Mouse (Mus musculus) A20 (cell line): ENCODE data around the gene Dnlz.
"Not testable (repeated sequence)": the region's sequence is repeated elsewhere in the genome, so short reads cannot be mapped to it uniquely, and the experiment has no call there.

Experiments
- DNase-seq: peaks from one replicate; pipeline ENCODE4 v3.0.0-alpha.2; 2011; ENCODE audit warnings: low read depth, low spot score

The Dnlz gene

DNA sequence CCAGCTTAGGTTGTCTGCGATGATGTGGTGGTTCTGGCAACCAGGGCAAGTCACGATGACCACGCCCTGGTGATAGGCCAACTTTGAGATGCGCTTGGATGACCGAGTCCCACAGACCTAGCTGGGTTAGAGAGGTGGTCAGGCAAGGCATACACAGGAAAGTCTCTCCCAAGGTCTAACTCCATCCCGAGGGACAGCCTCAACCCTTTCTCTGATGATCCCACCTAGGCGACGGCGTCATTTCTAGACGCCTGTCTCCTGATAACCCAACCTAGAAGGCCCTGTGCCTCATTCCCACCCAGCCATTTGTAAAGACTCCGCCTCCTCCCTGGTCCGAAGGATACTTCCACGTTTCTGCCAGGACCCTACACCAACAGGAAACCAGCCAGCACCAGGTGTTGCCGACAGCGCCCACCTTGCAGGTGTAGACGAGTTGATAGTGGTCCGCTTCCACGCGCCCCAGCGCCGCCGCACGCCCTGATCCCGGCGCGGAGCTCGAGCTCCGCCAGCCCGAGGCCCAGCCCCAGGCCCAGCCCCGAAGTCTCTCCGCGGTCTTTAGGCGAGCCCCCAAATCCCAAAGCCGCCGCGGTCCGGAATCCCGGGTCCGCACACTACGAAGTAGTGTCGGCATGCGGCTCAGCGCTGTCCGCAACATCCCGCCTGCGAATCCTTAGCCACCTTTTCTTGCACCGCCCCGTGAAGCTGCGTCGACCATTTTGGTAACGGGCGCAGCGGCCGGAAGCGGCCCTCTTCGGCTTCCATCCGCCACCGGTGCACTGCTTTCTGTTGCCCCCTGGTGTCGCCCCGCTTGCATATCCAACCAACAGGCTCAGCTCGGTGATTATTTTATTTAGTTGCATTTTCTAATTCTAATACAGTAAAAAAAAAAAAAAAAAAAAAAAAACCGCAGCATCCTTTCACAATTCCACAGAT lies at the start of gene Dnlz:
TSS of gene Dnlz (minus strand) at position 753 of the 933 bp plus-strand sequence.
- peak; percentile 94 for DNase-seq

DNA sequence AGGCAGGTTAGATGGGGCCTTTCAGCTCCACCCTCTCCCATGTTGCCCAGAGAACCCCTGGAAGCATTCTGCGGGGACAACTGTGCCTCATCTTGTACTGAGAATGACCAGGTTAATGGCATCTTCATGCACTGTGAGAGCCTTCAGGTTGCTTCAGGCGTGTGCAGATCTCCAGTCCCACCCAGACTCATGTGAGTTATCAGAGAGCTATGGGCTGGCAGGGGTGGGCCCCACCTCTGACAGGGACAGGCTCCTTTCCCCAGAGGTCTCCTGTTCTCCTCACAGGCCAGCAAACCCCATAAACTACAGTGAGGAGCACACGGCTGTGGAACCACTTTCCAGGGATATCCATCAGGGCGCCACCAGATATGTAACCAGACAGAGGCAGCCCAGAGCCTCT lies 49.1 kb upstream of the Dnlz start:
- no peak for DNase-seq

DNA sequence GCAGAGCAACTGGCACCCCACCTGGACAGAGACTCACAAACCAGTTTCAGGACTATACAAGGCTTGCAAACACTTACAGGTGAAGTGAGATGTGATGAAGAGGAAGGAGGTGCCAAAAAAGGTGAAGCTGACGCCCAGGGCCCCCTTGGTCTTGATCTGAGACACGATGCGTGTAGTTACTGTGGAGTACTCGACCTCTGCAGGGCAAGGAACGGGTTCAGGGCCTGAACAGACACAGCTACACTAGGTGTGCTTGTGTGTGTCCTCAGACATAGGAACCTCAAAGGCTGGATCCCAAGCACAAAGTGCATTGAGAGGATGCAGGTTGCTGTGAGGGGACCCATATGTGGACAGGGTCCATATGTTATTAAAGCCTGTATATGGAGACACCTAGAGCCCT lies 48.4 kb upstream of the Dnlz start:
- no peak for DNase-seq

DNA sequence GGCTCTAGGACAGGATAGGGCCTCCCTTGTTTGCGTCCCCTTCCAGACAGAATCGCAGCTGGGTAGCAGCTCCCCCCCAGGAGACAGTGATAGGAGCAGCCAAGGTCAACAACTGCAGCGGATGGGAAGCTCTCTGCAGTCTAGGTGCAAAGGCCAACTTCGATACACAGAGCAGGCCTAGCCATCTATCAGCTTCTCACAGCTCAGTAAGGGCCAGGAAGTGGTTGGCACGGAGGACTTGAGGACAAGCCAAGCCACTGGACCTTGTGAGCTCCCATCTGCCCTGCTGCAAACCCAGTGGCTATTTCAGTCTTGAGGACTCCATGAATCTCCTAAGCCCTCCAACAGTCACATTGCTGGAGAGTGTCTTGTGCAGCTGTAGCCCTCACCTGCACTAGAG lies 47.7 kb upstream of the Dnlz start:
- no peak for DNase-seq

DNA sequence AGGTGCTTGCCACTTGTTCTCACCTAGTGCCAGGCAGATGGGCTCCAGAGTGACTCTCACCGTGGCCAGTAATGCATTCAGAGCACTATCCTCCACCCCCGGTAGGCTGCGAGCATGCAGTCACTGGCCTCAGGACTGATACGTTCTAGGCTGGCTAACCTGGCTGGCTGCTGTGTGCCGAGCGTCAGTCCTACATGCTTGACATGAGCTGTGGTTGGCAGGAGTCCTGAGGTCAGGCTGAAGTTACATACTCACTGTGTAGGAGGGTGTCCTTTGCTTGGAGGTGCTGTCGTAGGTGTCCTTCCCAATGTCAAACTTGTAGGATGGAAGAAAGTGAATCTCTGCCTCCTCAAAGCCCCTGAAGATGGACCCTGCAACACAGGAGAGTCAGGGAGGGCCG lies 47.1 kb upstream of the Dnlz start:
- no peak for DNase-seq

DNA sequence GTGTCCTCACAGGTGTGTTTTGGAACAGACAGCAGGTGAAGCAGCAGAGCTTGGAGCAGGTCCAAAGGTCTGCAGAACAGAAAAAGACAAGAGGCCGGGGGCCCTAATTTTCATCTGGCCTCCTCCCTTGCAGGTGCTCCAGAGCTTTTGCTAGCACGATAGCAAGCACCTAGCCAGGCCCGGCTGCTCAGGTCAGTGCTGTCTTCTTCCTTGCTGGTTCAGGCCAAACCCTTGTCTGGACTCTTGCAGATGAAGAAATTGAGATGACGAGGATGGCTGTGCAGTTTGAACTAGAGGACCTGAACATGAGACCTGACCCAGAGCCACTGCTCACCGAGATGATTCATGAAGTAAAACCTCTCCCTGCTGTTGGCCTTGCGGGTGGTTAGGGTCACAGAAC lies 39.7 kb upstream of the Dnlz start:
- DNase-seq: no peak

DNA sequence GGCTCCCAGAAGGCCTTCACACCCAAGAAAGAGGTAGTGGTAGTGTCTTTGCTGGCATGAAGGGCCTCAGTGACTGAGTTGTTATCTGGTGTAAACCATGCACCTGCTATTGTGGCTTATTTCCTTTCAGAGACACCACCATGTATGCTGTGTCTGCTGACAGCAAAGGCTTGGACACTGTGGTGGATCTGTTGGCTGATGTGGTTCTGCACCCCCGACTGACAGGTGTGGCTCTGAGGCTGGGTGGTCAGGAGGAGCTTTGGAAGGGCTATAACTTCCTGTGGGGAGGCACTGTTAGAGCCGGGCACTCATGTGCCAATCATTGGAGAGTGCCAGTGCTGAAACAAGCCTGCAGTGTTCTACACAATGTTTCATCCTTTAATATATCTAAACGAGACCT lies 39.0 kb upstream of the Dnlz start:
- DNase-seq: no peak

DNA sequence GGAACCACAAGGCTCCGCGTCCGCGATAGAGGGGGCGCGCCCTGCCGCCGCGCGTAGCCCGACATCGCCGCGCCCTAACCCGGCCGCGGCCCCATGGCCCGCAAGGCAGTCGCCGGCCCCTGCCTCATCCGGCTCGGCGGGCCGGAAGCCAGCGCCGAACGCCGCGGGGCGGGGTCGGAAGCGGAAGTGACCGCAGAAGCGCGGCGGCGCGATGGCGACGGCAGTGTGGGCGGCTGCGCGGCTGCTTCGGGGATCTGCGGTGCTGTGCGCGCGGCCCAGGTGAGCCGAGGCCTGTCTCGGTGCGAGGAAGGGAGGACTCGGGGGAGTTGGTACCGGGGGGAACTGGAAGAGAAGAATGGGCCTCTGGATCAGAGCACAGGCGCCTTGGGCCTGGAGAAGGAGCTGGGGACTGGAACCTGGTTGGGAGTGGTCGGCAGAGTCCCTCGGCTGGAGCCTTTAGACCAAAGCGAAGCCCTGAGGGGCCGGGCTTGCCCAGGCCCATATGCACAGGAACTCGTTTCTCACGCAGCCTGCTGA lies 37.3 kb upstream of the Dnlz start, which contains the start of the genes Entr1 and Pmpca:
TSS of gene Entr1 (minus strand) at position 163 of the 537 bp plus-strand sequence.
TSS of gene Pmpca (plus strand) at position 186 of the 537 bp plus-strand sequence.
- DNase-seq: peak; percentile 88

DNA sequence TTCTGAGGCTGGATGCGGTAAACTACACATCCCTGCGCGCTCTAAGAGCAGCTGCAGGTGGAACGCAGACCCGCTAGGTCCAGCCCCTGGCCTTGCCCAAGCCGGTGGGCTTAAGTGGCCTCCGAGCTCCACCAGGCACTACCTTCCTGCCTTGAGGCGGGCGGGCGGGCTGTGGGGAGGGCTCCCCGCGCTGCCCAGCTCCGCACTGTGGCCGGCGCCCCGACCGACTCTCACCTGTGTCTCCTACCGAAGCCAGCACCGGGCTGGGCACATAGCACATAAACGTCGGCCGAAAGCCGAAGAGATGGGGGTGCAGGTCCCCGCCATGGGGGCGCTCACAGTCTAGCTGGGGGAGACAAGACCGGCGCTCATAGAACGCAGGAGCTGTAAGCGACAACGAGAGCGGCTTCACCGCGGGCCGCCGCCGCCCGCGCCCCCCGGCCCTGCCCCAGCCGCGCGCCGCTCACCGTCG lies 36.8 kb upstream of the Dnlz start:
- peak; percentile 57 for DNase-seq

DNA sequence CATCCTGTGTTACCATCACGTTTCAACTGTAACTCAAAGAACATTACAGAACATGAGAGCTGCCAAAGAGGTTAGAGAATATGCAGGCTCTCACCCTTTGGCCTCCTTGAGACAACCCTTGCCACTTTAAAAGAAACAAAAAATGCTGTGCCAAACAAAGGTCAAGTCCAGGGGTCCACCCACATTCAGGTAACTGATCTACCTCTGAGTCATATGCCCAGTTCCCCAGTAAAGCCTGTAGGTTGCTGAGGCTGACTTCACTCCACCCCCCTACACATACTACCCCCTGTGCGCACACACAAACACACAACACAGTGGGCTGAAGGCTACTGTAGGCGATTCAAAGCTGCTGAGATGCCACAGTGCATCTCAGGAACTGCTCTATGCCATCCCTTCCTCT lies 35.8 kb upstream of the Dnlz start:
- no peak for DNase-seq

DNA sequence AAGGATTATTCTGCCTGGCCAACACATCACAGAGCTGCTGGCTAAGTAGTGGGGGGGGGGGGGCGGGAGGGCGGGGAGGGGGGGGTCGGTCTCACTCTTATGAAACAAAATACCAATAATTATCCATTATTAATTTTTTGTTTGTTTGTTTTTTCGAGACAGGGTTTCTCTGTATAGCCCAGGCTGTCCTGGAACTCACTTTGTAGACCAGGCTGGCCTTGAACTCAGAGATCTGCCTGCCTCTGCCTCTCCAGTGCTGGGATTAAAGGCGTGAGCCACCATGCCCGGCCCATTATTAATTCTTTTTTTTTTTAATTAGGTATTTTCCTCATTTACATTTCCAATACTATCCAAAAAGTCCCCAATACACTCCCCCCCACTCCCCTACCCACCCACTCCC lies 29.0 kb upstream of the Dnlz start:
- not testable (repeated sequence) for DNase-seq

DNA sequence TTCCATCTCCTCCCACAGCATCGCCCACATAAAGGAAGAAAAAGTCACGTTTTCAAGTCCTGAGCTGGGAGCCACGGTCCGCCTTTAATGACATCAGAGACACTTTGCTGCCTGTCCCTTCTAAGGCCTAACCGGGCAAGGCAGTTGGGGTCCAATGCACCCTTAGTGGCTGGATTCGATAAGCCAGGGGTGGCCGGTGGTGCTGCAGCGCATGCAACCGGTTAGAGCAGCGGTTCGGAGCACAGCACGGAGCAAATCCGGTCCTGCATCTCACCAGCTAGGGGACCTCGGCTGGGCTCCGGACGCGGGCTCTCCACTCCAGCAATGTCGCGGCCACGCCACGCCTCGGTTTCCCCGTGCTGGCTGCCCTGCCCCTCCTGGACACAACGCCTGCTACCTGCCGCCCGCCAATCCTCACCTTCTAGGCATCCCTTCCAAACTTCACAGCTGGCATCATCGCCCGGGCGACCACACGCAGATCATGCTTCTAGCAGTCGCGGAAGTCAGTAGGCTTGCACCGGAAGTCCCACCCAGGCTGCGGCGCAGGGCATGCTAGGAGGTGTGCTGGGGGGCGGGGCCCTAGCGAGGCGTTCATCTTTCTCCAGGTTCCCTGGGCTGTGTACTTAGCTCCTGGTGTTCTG lies 28.3 kb upstream of the Dnlz start, which contains the start of gene Snapc4:
TSS of gene Snapc4 (minus strand) at position 523 of the 641 bp plus-strand sequence.
- peak; percentile 89 for DNase-seq

DNA sequence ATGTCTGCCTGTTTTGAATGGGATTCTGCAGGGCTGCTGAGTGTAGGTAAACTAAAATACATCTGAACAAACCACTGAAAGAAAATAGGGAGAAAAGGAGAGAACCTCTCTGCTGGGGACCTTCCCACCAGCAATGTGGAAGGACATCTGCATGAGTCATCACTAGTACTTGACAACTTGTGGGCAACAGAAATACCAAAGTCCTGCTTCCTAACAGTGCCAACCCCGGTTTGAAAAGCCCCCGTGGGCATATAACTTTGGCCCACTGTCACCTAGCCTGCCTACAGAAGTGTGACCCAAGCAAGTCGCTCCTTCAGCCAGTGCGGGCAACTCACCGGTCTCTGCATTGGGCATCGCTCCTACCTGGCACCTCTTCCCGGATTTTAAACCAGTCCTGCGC lies 20.5 kb upstream of the Dnlz start:
- DNase-seq: no peak

DNA sequence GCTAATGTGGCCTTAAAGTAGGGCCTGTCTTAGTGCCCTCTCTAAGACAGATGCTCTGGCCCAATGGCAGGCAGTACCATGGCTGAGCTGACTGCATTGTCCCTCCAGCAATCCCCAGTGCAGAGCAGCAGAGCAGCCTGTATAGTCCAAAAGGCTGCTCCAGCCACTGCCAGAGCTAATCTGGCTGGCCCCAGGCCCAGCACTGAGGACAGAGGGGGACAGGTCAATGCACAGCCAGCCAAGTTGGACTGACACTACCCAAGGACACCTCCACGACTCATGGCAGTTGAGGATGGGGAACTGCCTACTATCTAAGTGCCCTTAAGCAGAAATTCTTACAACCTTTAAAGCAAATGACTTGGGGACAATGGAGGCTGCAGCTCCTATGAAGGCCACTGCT lies 16.7 kb upstream of the Dnlz start:
- DNase-seq: no peak

DNA sequence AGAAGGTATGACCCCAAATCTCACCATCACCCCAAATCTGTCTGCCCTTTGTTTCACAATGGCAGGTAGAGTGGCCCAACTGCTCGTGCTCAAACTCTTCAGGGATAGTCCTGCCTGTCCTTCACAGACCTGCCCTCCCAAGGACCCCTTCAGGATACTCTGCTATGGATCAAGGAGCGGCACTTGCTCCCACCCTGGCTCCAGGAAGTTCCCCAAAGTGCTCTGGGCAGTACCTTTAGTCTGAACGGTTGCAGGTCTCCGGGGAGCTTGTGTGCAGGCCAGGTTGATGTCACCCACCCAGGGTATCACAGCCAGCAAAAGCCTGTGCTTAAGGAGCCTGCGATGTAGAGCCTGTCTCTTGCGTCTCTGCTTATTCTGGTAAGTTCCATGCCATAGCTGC lies 16.0 kb upstream of the Dnlz start:
- no peak for DNase-seq

DNA sequence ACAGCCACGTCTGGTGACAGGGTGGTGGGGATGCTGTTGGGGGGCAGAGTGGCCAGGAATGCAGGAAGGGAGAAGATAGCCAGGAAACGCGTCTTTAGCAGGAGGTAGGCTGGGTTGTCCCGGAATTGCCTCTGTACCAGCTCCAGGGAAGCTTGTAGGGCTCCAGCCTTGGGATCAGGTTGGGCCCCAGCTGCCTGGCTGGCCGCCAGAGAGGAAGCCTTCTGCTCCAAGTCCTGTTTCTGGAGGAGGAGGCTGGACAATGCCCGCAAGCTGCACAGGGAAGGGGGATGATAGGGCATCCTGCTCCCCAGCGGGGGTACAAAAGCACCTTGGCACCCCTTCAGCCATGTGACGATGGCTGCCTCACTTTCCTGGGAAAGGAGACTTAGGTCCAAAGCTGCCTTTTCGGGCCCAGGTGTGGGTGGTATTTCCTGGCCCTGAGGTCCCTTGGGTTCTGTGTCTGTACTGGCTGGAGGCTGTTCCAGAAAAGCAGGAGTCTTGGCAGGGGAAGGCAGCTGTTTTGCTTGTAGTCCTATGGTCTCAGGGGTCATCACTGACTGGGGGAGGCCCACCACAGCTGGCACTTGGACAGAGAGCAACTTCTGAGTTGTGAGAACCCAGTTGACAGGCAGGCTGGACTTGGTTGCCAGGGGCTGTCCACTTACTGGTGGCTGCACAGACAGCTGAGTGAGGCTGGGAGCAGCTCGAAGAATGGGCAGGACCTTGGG lies 13.0 kb upstream of the Dnlz start:
- no peak for DNase-seq

DNA sequence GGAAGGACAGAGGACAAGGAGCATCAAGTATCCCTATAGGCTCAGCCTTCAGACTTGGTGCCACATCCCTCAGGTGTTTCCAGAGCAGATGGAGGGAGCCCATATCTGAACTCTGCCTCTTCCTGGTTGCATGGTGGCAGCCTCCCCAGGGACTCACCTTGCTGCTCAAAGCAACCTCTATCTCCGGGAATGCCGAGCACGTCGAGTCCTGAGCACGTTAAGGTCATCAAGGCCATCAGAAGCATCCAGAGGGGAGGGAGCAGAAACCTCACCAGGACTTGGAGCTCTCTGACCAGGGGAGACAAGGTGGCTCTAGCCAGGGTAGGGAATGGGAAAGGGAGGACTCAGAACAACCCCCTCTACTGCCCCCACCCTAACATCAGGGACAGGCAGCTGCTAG lies 11.6 kb upstream of the Dnlz start:
- no peak for DNase-seq

DNA sequence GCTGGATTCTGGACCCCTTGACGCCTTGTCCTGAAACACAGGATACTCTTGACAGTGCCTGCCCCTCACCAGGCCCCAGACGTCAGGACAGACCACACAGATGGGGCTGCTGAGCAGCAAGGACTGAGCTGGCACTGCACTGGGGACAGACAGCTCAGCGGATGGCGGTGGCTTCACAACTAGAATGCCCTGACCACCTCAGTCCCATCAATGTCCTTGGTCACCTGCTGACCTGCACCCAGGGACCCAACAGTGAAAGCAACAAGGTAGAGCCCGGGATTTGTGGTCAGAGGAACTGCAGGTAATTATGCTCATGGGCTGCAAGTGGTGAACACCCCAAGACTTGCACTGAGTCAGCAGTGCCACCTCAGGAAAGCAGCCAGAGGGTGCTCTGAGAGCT lies 11.1 kb upstream of the Dnlz start:
- DNase-seq: no peak

DNA sequence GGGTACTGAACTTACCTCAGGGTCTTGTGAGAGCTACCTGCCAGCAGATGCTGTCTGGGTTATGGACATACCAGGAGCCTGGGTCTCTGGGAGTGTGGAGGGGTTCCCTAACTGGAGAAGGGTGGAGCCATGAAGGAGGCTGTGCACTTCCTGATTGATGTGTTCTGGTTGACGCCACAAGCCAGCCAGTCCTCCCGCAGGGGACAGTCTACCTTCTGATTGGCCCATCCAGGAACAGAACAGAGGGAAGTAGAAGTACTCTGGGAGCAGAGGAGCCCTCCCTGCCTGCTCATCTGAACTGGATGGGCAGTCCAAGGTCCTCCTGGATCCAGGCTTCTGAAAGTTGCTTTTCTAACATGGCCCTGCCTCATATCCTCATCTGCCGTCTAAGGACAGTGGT lies 8.9 kb upstream of the Dnlz start, which contains the start of gene Card9:
TSS of gene Card9 (minus strand) at position 147 of the 400 bp plus-strand sequence.
- DNase-seq: no peak

DNA sequence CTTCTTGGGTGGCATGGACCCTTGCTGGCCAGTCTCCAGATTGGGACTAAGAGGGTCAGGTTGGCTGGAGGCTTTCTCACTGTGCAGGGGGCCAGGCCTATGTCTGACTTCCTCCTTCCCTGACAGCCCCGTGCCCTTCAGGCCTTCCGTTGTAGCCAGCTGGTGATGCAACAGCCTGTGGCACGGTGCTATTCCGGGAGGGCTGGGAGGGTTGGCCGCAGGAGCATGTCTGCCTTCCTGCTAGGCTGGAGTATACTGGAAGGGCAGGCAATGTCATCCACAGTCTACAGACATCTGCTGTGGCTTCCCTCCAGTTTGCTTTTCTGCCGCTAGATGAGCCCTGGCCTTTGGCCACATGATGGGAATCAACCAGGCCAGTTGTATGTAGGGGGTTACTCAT lies 8.1 kb upstream of the Dnlz start:
- DNase-seq: no peak

DNA sequence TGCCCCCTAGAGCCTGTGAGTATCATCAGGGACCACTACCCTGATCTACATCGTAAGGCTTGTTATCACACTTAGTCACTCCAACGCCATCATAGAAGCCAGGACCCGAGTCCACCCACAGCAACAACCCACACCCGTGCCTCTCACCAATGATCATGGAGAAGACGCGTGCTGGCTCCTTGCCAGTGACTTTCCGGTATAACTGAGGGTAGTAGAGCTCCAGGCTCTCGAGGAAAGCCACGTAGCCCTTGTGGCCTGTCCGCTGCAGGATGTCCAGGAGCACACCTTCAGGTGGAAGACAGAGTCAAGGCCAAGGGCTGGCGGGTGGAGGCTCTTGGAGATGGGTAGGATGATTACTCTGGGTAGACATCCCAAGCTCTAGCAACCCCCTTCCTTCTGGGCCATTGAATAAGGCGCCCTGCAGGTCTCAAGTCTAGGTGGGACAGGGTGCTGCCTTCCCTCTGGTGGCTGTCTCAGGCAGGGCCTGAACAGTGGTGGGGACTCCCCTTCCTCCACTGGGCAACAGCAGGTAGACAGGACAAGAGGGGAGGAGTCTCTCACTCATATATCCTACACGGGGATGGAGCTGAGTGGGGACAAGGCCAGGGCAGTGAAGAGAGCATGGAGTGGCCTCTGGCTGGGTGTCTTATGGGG lies 6.9 kb upstream of the Dnlz start:
- no peak for DNase-seq
